Mouse (Mus musculus): ENCODE measurements around the gene Vmn1r116.
"Not testable (repeated sequence)": the region's sequence is repeated elsewhere in the genome, so short reads cannot be mapped to it uniquely, and the experiment has no call there.

The Vmn1r116 gene

GRCm38 (mm10) chr7:20871956-20872355 is at the start of gene Vmn1r116:
Gene Vmn1r116, plus strand, starts transcription at chr7:20872256.
- DNase-seq (ENCODE audit: low spot score in 2 of 2), result not testable (repeated sequence)

- not testable (repeated sequence) for DNase-seq (ENCODE audit: low spot score in 2 of 2)
Observed at GRCm38 (mm10) chr7:20844885-20845284, 27.2 kb upstream of the Vmn1r116 start, which contains the start of gene Vmn1r115. Gene Vmn1r115, minus strand, starts transcription at chr7:20844985.

DNA sequence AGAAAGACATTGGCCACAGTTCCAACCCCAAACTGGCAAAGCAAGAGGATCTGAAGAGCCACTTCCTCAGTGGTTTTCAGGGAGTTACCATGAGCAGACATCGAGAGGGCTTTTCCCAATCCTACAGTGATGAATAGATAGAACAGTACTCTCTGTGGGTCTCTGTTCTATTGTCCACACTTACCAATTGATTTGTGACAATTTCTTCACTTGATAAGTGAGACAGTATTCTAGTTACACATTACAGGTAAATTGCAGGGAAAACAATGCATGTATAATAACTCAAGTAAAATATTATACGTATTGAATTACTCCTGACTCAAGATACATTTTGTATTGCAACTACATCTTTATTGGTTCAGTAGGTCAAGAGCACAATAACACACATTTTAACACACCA is 12.0 kb downstream of the Vmn1r116 start, which contains the start of gene Vmn1r117:
Gene Vmn1r117 (minus strand): TSS at position 101 of the 400 bp plus-strand sequence.
- not testable (repeated sequence) for DNase-seq (ENCODE audit: low spot score in 2 of 2)

- not testable (repeated sequence) for DNase-seq (ENCODE audit: low spot score in 2 of 2)
Observed at GRCm38 (mm10) chr7:20912247-20912646, 40.2 kb downstream of the Vmn1r116 start, which contains the start of gene Vmn1r118. Gene Vmn1r118, minus strand, starts transcription at chr7:20912347.

Data from urinary bladder, postnatal 36 days (tissue).